8 mouse cellular contexts compared by ENCODE assay signal in genomic region chr3:95653473-95654034, GRCm38 (mm10). TPM values are rescaled to one million over a fixed set of nuclear protein-coding genes. Genes with fewer than 3 reads are reported as not detected.
A peak's percentile ranks its signal among the peaks of the same experiment; 100 is the strongest.
DNase-seq lines count a peak whose midpoint lies in the region; ATAC-seq and TF ChIP-seq lines count a peak whose summit lies in the region.

No protein-coding gene starts in this region.

- peaks cover 13% of the 10 kb centered on the region; the same call in 1 of the 2 replicates for H3K4me1 ChIP-seq in kidney, adult 2 months (ENCODE audit: control insufficient read depth, insufficient read depth, low read length)
- peaks cover 4% of the 10 kb centered on the region; the same call in 1 of the 2 replicates for H3K4me1 ChIP-seq in intestine, postnatal 0 days (replicated peaks; ENCODE audit: control insufficient read depth, insufficient read depth, low read length)
- peaks cover 10% of the 10 kb centered on the region; the same call in 1 of the 2 replicates for H3K4me1 ChIP-seq in midbrain, postnatal 0 days (ENCODE audit: insufficient read depth, low read length)

- no peak for TF ChIP-seq POLR2A in kidney, adult 2 months (IDR thresholded peaks at IDR 0.05; ENCODE audit: low read depth, low read length)

- H3K27me3 ChIP-seq in kidney, adult 2 months (replicated peaks; ENCODE audit: control insufficient read depth, insufficient read depth, low read length): no peaks in the 10 kb centered on the region
- no peaks in the 10 kb centered on the region for H3K27me3 ChIP-seq in intestine, postnatal 0 days (replicated peaks; ENCODE audit: control insufficient read depth, insufficient read depth, low read length)
- H3K27me3 ChIP-seq in midbrain, postnatal 0 days (ENCODE audit: insufficient read depth, low read length): no peaks in the 10 kb centered on the region

- peak overlapping the region; percentile 6; the same call in 1 of the 2 replicates for H3K4me2 ChIP-seq in intestine, postnatal 0 days (replicated peaks; ENCODE audit: low read depth)
- no peak overlapping the region; the same call in 1 of the 2 replicates for H3K4me2 ChIP-seq in midbrain, postnatal 0 days (ENCODE audit: low read depth, low read length, poor library complexity, severe bottlenecking)

- ATAC-seq in intestine, postnatal 0 days: peak; percentile 25
- no peak for ATAC-seq in midbrain, postnatal 0 days (ENCODE audit: low FRiP score)

- DNase-seq in kidney, adult 2 months: no peak
- no peak for DNase-seq in kidney, postnatal 14 days
- DNase-seq in brain, adult 2 months (ENCODE audit: low read depth, low spot score): peak; percentile 55
- peak; percentile 41 for DNase-seq in midbrain, postnatal 0 days (ENCODE audit: low spot score)
- DNase-seq in neural tube, embryonic 10.5 days (ENCODE audit: extremely low spot score, low spot score): no peak
- no peak for DNase-seq in ovary, postnatal 36 days (ENCODE audit: low spot score)
- DNase-seq in layer of hippocampus, adult 9-11 months: no peak

- peak overlapping the region; percentile 65 for H3K27ac ChIP-seq in kidney, adult 2 months (ENCODE audit: insufficient read depth, low read depth, low read length)
- peak overlapping the region; percentile 11; the same call in 1 of the 2 replicates for H3K27ac ChIP-seq in intestine, postnatal 0 days (ENCODE audit: low read depth, low read length)
- H3K27ac ChIP-seq in midbrain, postnatal 0 days (ENCODE audit: low read depth, low read length): no peak overlapping the region

- no peaks in the 10 kb centered on the region for H3K9me3 ChIP-seq in intestine, postnatal 0 days (ENCODE audit: control insufficient read depth)
- H3K9me3 ChIP-seq in midbrain, postnatal 0 days (ENCODE audit: low read length): no peaks in the 10 kb centered on the region

- H3K4me3 ChIP-seq in kidney, adult 2 months (ENCODE audit: insufficient read depth, low read depth, low read length): no peak overlapping the region
- H3K4me3 ChIP-seq in intestine, postnatal 0 days (ENCODE audit: low read depth, low read length): no peak overlapping the region
- no peak overlapping the region for H3K4me3 ChIP-seq in midbrain, postnatal 0 days (ENCODE audit: low read depth, low read length)

- no peak for TF ChIP-seq CTCF in kidney, adult 2 months (conservative IDR thresholded peaks at IDR 0.05; ENCODE audit: insufficient read depth, insufficient read length, low read depth, low read length)
- TF ChIP-seq CTCF in intestine, postnatal 0 days (IDR thresholded peaks at IDR 0.05; ENCODE audit: low read depth): no peak
- no peak for TF ChIP-seq CTCF in midbrain, postnatal 0 days (IDR thresholded peaks at IDR 0.05)

- H3K36me3 ChIP-seq in kidney, adult 2 months (ENCODE audit: control insufficient read depth, insufficient read depth, low read length): no peaks in the 10 kb centered on the region
- H3K36me3 ChIP-seq in intestine, postnatal 0 days (ENCODE audit: control insufficient read depth, insufficient read depth): no peaks in the 10 kb centered on the region
- H3K36me3 ChIP-seq in midbrain, postnatal 0 days (ENCODE audit: insufficient read depth, low read length): no peaks in the 10 kb centered on the region

- WGBS in kidney, adult 2 months: 54% methylated on average over 11 of the region's 11 CpGs
- WGBS in intestine, postnatal 0 days: 21% methylated on average over 11 of the region's 11 CpGs
- 17% methylated on average over 11 of the region's 11 CpGs for WGBS in midbrain, postnatal 0 days

- no peak overlapping the region for H3K9ac ChIP-seq in intestine, postnatal 0 days (ENCODE audit: low read depth, low read length)
- no peak overlapping the region for H3K9ac ChIP-seq in midbrain, postnatal 0 days (replicated peaks; ENCODE audit: low read length, poor library complexity, severe bottlenecking)

RNA-seq across cellular contexts. Expression of gene Mcl1, which starts 5.0 kb away (rescaled TPM):
- 31.9 and 43.0 TPM in 2 replicates for polyA plus RNA-seq in kidney, adult 2 months (2012; rRNA removed)
- polyA plus RNA-seq in intestine, postnatal 0 days (2015; fragmentation: Nextera tagmentation; extraction: Ambion mirVana): 52.4 and 53.3 TPM in 2 replicates
- total RNA-seq in midbrain, postnatal 0 days (2014; rRNA removed): 105 and 136 TPM in 2 replicates
- 35.8 and 42.8 TPM in 2 replicates for polyA plus RNA-seq in midbrain, postnatal 0 days (2015; fragmentation: Nextera tagmentation; extraction: Ambion mirVana)

RNA-seq across cellular contexts. Expression of gene Ensa, which starts 28.8 kb away (rescaled TPM):
- 9.9 and 13.2 TPM in 2 replicates for polyA plus RNA-seq in kidney, adult 2 months (2012; rRNA removed)
- polyA plus RNA-seq in intestine, postnatal 0 days (2015; fragmentation: Nextera tagmentation; extraction: Ambion mirVana): 44.0 and 48.2 TPM in 2 replicates
- total RNA-seq in midbrain, postnatal 0 days (2014; rRNA removed): 100 and 124 TPM in 2 replicates
- 167 and 169 TPM in 2 replicates for polyA plus RNA-seq in midbrain, postnatal 0 days (2015; fragmentation: Nextera tagmentation; extraction: Ambion mirVana)

RNA-seq across cellular contexts. Expression of gene Adamtsl4, which starts 34.2 kb away (rescaled TPM):
- 5.2 and 6.0 TPM in 2 replicates for polyA plus RNA-seq in kidney, adult 2 months (2012; rRNA removed)
- 3.2 and 3.8 TPM in 2 replicates for polyA plus RNA-seq in intestine, postnatal 0 days (2015; fragmentation: Nextera tagmentation; extraction: Ambion mirVana)
- total RNA-seq in midbrain, postnatal 0 days (2014; rRNA removed): 1.3 and 1.4 TPM in 2 replicates
- 1.0 and 1.4 TPM in 2 replicates for polyA plus RNA-seq in midbrain, postnatal 0 days (2015; fragmentation: Nextera tagmentation; extraction: Ambion mirVana)

Comparison
In these comparisons a context has a peak if more than half of its experiments do, and no peak if none do; other contexts are left out.
1. DNase-seq: peak in brain, adult 2 months (single experiment) and midbrain, postnatal 0 days (single experiment); none in kidney, adult 2 months (single experiment), kidney, postnatal 14 days (single experiment), neural tube, embryonic 10.5 days (single experiment), ovary, postnatal 36 days (single experiment) and layer of hippocampus, adult 9-11 months (single experiment).